Mouse (Mus musculus) urinary bladder, postnatal 4 days (tissue): ENCODE data around the gene Ccdc88a.

Source experiments
- DNase-seq, 2 experiments: peaks; one replicate each; pipeline ENCODE4 v3.0.0; 2021 to 2022; ENCODE audit warnings: low spot score in 2 of 2

Gene Ccdc88a

DNA sequence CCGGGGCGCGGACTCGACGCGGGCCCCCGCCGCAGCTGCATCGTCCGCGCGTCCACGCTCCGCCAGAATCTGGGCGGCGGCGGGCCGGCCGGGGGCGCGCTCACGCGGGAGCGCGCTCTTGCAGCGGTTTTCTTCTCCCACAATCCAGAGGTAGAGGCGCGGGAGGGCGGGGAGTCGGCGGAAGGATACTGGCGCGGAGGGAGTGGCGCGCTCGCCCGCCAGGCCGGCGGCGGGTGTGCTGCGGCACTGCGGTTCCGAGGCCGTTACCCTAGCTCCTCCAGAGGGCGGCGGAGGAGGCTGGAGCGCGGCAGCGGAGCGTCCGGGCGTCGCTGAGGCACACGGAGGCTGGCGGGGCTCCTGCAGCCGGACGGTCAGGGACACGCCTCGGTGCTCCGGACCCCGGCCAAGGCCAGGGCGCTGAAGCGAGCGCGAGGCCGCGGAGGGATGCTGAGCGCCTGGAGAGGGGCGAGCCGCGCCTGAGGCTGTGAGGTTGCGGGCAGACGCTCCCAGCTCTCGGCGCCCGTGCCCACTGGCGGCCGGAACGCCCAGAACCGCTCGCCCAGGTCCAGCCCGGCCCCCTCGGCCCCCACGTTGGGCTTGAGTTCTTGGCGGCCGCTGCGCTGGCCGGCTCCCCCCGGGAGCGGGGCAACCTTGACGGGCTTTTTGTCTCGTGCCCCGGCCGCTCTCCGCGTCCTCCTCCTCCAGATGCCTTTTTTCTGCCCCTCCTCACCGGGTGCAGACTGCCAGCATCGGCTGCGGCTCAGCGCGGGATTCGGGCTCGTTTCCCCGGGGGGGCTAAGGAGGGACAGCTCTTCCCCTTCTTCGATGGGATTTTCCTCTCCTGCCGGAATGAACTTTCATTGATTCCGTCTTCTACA lies at the start of gene Ccdc88a:
Ccdc88a (plus strand) TSS at position 263 of the 878 bp plus-strand sequence.
- peak; percentile 96 to 97 for DNase-seq

DNA sequence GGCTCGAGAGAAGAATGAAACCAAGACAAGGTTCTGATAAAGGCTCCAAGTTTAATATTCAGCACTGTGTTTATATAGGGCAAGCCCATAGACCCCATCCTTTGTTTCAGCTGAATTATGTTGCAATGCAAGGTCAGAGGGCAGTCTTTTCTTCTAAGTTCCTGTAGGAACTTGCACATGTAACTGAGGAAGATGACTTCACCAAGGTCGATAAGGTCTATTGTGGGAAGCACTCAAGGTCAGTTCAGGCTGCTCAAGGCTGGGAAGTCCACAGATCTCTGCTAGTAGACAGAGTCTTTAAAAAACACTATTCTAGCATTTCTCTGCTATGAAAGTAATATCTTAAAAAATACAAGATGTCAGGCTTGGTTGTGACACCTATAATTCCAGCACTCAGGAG lies 38.0 kb upstream of the Ccdc88a start:
- DNase-seq = no peak

DNA sequence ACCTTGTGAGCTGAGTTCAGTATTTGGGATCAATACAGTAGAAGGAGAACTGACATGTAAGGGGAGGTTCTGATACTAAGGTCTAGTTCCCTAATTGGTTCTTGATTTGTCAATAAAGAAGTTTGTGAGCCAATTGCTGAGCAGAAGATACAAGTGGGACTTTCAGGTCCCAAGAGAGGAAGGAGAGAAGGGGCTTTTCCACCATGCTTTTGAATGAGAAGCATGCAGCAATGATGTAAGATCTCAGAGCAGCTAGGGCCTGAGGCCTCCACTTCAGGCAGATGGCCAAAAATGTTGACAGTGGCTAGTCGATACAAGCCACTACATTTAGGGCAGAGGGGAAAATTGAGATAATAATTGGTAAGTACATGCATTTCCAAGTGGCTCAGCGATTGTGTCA lies 32.2 kb upstream of the Ccdc88a start:
- no peak for DNase-seq

DNA sequence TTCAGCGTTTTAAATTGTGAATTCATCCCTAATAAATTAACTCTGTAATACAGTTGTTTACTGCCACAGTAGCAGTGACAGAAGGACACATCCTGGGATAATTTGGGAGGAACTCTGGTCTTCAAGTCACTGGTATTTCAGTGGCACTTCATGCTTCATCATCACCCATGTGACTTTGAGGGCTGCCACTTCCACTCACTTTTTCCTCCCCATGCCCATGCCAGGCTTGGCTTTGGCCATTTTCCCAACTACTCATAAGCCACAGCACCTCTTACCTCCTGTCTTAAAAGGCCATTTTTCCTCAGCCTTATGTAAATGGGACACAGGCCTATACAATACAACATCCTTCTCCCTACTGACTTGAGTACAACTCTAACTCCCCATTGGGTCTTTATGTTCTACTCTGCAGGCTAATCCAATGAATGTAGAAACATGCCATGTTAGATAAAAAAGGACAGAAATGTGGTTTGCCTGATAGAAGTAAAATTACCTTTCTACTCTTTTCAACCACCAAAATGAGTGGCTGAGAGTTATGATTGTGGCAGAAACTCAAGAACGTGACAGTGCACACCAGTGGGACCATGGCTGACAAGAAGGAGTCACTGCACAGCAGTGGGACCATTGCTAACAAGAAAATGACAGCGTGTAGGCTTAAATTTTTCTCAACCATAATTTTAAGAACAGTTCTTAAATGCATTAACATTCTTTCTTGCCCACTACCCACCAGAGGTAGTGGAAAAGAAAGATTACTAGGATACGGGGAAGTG lies 28.4 kb upstream of the Ccdc88a start:
- DNase-seq = no peak

DNA sequence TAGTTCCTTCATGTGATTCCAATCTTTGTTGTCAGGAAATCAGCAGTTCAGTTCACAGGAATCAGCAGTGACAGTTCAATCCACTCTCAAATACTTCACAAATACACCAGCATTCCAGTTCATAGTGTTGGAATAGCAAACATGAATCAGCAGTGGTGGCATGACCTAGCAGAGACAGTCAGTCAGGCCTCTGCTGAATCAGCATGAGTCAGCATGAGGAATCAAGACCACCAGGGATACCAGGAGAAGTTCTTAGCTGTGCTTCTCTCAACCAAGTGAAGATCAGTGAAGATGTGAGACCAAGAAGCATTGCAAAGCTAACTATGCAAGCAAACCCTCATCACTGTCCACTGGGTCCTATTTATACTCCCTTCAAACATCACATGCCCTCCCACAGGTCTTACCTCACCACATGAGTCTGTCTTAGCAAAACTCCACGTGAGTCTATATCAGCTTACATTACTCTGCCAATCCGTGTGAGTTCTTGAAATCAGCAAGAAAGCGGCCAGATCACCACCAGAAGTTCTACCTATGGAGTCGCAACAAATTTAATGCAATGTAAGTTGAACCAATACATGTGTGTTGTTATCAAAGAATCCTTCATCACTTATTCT lies 27.7 kb upstream of the Ccdc88a start:
- no peak for DNase-seq

DNA sequence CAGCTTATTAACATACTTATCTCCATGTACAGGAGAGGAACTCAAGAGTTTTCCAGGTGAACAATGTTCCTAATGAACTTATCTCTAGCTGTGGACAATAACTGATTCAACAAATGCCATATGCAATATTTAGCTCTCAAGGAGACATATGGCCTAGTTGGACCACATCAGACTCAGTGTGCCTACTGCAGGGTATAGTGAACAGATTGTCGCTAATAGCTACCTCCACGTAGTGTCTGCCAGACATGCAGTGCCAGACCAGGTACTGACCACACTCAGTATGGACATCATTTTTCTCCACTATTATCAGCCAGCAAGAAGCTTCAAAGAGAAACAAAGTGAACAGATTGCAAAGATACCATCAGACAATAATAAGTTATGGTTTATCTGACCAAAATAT lies 22.6 kb upstream of the Ccdc88a start:
- no peak for DNase-seq

DNA sequence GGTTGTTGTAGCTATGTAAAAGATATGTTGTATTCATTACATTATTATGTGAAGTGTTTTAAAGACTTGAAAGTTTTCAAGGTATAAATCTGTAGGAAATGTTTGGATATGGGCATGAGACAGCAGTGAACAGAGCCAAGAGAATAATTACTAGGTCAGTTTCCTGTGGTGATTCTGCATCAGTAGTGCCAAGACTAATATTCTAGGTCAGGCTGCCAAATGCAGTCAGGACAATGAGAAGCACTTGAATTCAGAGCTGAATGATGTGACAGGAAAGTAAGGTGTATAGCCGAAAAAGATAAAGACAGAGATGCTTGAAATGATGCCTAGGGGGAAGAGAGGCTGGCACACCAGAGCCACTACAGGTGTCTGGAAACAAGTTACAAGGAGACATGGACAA lies 21.2 kb upstream of the Ccdc88a start:
- DNase-seq = no peak

DNA sequence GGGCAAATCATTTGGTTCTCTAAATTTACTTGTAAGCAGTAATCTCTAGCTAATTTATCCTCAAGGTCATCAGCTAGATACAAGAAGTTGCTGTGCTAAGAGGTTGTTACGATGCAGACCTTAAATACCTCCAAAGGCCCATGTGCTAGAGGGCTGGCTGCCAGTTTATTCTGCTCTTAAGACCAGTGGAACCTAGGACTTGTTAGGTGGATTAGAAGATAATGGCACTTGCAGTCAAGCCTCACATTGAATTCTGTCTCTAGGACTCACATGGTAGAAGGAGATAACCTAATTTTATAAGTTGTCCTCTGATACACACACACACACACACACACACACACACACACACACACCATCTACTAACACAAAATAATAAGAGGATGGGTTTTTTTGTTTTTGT lies 5.3 kb upstream of the Ccdc88a start:
- DNase-seq = no peak

DNA sequence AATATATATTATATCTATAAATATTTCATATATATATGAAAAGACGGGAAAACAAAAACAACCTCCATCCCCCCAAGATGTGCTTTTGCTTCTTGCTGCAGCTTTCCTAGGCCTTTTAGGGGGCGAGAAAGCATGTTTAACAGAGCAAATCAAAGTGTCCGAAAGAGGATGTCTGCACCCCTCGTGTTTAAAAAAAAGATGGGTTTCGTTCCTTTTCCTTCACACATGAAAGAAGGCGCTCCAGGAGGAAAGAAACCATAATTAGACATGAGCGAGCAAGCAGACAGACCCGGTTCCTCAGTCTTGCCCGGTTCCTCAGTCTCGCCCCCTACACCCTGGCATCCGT lies 435 bp upstream of the Ccdc88a start:
- DNase-seq = no peak

DNA sequence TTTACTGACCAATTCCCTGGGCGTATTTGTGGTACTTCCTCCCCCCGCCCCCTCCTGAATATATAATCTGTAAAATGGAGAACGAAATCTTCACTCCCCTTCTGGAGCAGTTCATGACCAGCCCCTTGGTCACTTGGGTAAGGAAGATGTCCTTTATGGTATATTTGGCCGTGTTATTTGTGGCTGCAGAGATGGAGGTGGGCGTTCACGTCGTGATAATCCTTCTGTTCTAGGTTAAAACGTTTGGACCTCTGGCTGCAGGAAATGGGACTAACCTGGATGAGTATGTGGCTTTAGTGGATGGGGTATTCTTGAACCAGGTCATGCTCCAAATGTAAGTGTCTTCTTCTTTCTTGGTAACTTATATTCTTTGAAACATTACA lies 807 bp downstream of the Ccdc88a start:
- DNase-seq = no peak

DNA sequence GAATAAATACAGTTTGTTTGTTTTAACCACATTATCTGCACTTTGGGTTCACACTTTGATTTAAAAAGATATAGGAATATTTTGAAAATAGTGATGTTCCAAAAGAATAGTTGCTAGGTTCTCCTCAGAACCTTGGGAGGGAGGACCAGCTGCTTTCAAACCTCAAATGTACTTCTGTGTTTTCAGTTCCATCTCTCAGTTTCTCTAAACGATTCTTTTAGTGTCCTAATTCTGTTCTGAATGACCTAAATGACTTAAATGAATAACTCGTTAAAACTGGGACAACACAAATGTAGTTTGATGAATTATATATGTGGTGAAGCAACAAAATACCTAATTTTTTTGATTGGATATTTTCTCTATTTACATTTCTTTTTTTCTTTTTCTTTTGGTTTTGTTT lies 3.2 kb downstream of the Ccdc88a start:
- DNase-seq = no peak

DNA sequence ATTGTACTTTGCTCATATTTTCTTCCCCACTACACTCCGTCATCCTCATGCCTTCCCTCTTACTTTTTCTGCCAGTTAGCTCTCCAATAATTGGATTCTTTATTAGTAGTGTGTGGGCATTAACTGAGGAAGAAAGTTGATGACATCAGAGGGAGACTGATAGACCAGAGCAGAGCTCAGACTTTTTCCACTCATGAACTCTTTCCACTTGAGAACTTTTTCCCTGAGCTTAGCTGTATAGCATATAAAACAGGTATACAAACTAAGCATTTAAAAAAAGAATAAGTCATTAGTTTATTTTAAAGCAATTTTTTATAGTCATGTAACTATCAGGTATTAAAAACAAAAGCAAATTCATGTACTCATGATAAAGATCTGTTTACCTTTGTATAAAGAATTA lies 5.3 kb downstream of the Ccdc88a start:
- DNase-seq = no peak

DNA sequence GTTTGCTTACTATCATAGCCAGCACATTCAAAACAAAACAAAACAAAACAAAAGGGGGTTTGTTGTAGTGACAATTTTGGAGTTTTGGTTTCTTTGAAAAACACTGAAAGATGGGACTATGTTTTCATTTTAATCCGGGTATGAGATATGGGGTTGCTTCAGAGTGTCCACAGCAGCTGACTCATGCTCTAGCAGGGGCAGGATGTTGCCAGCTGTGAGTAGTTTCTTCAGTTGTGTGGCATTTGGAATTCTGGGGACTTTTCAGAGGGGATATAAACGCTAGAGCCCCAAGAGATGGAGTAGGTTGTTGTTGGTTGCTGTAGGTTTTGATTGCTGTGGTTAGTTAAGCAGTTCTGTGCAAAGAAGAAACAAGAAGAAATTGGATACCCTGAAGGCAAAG lies 10.0 kb downstream of the Ccdc88a start:
- no peak for DNase-seq

DNA sequence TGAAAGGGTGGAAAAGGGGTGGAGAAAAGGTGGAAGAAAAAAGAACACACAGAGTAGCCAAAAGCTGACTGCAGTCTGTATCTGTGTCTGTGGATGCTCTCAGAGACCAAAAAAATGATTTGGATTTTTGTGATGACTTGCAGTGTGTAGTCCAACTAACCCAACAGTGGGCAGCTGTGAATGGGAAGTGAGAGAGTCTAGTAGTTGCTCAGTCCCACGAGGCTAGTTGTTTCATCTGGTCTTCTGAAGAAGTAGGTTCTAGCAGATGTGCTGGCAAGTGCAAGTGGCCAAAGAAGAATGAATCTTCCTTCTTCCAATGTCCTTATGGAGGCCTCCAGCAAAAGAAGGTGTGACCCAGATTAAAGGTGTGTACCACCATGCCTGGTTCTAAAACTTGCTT lies 10.5 kb downstream of the Ccdc88a start:
- DNase-seq = no peak

DNA sequence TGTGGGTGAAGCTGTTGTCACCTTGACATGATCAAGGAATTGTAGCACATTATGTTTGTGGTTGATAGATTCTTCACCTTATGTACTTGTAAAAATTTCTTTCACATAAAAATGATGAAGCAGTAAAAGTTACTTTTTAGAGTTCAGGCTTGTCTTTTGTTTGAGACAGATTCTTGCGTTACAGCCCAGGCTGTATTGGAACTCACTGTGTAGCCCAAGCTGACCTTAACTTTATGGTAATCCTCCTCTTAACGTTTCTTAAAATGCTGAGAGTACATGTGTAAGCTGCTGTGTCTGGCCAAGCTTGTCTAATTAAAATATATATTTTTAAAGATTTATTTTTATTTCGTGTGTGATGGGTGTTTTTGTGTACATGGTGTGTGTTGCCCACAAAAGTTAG lies 11.2 kb downstream of the Ccdc88a start:
- DNase-seq = no peak

DNA sequence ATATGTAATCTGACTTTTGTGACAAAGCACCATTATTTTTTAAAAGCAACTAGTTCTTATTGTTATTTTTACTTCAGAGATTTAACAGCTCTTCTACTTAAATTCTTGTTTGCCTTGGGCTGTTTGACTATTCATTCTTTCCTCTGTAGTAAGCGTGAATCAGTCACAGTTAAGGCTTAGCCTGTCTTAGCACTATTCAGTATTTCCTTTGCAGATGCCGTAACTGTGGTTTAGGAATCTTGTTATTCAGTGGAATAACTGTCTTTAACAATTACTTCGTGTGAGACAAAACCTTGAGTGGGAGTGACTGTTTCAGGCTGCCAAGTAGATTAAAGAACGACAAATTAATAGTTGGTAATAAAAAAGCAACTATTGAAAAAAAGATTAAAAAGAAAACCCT lies 16.5 kb downstream of the Ccdc88a start:
- DNase-seq = no peak

DNA sequence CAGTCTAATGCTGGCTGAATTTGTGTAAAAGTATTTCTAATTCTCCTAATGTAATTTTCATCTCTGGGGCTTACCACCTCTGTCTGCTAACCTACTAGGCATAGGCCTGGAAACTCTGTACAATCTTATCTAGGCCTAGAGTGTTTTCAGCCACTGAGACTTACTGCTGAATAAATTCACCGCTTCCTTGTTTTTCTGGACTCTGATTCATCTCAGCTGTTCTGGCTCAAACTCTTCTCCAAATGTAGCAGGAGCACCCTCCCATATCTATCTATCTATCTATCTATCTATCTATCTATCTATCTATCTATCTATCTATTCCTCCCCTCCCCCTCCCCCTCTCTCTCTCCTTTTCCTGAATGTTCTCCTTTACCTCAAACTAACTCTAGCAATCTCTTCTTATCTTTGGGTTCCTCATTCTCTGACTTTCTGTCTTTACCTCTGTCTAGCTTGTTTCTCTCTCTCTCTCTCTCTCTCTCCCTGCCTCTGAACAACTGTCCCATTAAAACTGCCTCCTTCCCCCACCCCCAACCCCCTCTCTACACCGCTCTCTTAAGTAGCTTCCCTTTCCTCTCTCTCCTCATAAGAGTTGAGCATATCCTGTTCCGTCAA lies 21.8 kb downstream of the Ccdc88a start:
- DNase-seq = no peak

DNA sequence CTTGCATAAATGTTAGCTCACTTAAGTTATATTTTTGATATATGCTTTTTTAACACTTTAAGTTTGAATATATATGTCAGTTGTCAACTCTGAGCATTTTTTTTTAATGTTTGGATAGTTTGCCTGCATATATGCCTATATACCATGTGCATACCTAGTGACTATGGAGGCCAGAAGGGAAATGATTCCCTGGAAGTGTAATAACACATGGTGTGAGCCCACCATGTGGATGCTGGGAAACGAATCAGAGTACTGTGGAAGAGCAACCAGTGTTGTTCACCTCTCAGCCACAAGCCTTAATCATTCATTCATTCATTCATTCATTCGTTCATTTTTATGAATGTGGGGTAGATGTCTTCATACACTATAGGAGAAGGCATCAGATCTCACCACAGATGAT lies 26.9 kb downstream of the Ccdc88a start:
- no peak for DNase-seq

DNA sequence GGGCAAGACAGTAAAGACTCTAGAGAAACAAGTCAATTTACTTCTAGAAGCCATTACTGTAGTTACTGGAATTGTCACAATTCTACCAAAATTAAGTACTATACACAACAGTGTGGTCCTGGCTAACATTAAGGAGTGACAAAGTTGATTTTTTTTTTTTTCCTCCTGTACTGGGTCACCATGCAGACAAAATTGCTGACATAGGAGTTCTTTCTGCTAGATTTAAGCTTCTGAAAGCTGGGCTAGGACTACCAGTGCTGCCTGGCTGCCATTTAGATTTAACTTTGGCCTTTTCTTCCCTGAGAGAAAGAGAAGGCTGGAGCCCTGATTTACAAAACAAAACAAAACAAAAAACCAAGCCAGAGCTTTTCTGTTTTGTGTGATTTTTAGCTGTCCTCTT lies 32.8 kb downstream of the Ccdc88a start:
- DNase-seq = no peak

DNA sequence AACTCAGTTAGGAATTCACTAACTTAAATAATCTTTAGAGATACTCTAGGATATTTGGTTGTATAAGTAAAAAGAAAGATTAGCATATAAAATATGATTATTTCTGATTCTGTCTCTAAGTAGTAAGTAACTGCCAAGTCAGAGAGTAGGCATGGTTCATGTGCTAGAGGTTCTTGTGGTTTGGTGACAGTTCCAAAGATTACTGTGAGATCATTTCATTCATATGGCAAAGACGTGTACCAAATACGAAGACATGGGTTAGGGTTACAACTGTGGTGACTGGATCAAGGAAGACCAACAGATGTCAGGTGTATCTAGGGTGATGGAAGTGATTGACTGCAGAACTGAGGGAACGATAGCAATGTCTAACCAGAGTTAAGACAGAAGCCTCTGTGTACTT lies 50.0 kb downstream of the Ccdc88a start:
- DNase-seq = no peak

DNA sequence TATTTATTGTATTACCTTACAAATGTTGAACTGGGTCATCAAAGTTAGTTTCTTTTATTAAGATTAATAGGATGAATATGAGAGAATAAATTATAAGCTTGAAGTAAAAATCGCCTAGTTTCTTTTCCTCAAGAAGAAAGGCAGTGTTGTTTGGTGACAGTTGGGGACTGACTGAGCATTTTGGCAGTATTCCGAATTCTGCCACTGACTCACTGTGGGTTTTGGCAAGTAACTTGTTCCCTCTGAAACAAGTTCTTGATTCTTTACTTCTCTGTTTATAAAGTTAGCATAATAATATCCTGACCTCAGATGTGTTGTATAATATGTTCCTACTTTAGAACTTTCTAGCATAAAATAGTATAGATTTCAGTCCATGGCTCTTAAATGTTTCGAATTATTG lies 55.3 kb downstream of the Ccdc88a start:
- DNase-seq = no peak

DNA sequence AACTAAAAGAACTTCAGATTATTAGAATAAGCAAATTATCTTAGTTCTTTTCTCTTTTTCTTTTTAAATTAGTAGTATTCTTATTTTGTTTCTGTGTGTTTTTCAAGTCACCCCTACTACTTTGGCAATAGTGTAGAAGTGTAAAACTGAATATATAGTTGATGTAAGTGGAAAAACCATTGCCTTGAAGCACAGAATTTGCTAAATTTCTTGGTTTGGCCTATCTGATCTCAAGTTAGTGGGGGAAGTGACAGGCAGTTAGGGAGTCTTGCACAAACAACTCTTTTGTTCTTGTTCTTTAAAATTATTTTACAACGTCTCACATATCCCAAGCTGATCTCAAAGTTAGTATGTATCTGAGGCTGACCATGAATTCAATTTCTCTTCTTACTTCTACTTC lies 57.6 kb downstream of the Ccdc88a start:
- no peak for DNase-seq

DNA sequence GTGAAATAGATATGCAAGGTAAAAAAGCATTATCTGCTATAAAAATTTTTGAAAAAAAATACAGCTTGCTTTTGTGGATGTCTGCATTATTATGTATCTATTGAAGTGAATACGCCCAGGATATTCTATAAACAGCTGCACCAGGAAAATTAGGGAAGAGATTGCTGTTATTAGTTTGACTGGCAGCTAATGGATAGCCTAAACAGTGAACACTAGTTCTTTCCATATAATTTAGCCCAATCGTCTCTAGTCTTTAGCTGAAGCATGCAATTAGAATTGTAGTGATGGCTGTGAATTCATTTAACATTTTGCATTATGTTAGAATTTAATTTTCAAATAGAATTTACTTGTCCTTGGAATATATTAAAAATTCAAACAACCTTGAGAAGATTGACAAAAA lies 75.3 kb downstream of the Ccdc88a start:
- DNase-seq = no peak
